Mouse (Mus musculus): ENCODE measurements at regions not wholly inside any gene's neighbourhood (a gene's known extent, or its start where the extent isn't known, plus 50 kb on each side); places are given as distances from the start of the nearest gene placed in this dataset.
"Not testable (repeated sequence)": the region's sequence is repeated elsewhere in the genome, so short reads cannot be mapped to it uniquely, and the experiment has no call there.

DNA sequence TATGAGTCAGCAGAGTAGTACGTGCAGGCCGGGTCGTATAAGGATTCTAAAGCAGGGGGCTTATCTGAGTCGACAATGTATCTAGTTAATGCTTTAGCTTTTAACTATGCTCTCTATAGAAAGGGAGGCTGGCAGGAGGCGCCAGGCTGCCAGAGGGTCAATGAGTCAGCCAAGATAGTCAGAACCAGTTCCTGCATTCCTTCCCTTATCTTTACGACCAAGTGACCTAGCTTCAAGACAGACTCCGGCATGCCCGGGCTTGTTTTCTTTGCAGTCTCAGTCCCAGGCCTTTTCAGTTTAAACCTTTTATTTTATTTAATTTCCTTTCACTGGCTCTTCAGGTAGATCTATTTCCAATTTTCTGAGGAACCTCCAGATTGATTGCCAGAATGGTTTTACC is 374.0 kb upstream of the Nrxn1 start:
- peak overlapping the region; percentile 79 for H3K27ac ChIP-seq (ENCODE audit: poor library complexity, severe bottlenecking)
- H3K27me3 ChIP-seq (replicated peaks) = no peaks in the 10 kb centered on the region
- no peaks in the 10 kb centered on the region for H3K9me3 ChIP-seq (replicated peaks)
- no peak overlapping the region for H3K4me2 ChIP-seq
- 0 out of 2 replicates have a peak, but pooled peaks have one; percentile 57 for ATAC-seq (ENCODE audit: insufficient number of reproducible peaks, low FRiP score)
- no peaks in the 10 kb centered on the region for H3K36me3 ChIP-seq
- H3K4me1 ChIP-seq (replicated peaks) = no peaks in the 10 kb centered on the region
- H3K4me3 ChIP-seq = no peak overlapping the region
- WGBS = 18% methylated on average over 8 of the region's 8 CpGs
- no peak overlapping the region for H3K9ac ChIP-seq

DNA sequence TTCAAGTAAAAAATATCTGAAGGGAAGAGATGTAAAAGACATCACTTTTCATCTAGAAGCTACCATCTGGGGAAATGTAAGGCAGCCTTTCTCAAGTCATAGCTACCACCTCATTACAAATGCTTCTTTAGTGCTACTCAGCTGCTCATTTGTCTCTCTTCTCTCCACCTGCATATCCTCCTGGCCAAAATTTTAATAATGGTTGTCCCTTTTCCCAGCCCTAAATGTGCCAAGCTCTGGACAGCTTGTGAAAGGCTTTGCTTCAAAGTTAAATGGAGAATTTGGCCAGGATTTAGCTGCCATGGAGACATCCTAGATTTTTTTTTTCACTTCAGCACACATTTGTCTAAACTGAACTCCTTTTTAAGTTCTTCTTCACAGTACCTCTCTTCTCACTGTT is 358.8 kb upstream of the Nrxn1 start:
- no peaks in the 10 kb centered on the region for H3K27me3 ChIP-seq (replicated peaks)
- no peaks in the 10 kb centered on the region for H3K9me3 ChIP-seq (replicated peaks)
- no peak for ATAC-seq (ENCODE audit: insufficient number of reproducible peaks, low FRiP score)
- no peaks in the 10 kb centered on the region for H3K4me1 ChIP-seq (replicated peaks)
- H3K27ac ChIP-seq (ENCODE audit: poor library complexity, severe bottlenecking) = no peak overlapping the region
- H3K4me3 ChIP-seq = no peak overlapping the region
- no peaks in the 10 kb centered on the region for H3K36me3 ChIP-seq
- no peak overlapping the region for H3K9ac ChIP-seq
- no peak overlapping the region for H3K4me2 ChIP-seq

DNA sequence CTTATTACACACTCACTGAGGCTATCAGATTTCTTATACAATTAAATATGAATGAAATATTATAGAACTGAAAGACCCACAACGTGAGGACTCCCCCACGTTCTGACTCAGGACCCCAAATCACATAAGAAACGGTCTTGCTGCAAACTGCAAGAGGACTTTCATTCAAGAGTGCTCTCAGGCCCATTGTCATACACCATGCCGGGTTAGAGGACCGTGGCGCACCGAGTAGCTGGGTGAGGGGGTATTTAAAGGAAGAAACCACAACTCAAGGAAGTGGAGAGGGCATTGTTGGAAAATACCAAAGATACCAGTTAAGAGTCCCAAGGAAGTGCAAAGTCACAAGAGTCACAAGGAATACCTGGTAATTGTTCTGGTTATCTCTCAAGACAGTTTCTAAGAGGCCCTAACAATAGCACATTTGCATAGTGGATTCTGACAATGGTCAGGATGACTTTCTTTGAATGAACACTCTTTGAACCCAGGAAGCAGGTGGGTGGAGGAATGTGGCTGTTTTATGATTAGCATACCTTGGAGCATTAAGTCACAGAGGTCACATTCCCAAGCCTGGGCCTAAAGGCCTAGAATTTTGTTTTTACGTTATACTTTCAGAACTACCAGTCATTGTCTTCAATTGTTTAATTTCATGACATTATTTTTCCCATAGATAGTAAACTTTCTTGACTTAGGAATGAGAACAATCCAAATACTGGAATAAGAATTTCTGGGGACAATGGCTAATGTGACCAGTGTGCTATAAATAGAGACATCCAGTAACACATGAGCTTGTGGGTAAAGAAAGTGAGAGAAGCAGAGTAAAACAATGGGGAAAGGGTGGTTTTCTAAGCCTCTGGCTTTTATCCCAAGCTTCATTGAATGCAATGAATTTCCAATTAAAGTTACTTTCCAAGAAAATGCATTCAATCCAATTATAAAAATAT is 339.2 kb upstream of the Nrxn1 start:
- not testable (repeated sequence) for H3K36me3 ChIP-seq; H3K4me2 ChIP-seq; H3K27me3 ChIP-seq (replicated peaks); H3K9me3 ChIP-seq (replicated peaks); H3K9ac ChIP-seq; H3K27ac ChIP-seq (ENCODE audit: poor library complexity, severe bottlenecking); ATAC-seq (ENCODE audit: insufficient number of reproducible peaks, low FRiP score); H3K4me3 ChIP-seq; H3K4me1 ChIP-seq (replicated peaks)
- WGBS = 84% methylated on average over 8 of the region's 8 CpGs

DNA sequence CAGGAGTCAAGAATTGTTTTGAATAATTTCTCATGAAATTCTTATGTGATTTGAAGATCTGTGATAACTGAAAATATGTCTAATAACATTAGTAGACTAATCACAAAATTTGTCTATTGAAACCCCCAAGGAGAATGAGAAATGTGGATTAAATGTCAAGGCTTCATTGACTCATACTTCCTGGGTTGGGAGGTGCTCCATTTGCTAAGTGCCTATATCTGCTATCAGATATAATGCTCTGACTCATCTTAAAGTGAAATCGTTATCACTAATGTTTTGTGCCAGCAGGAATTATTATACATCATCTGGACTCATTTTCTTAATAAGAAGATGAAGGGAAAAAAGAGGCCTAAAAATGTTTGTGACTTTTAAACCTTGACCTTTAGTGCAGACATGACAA is 337.5 kb upstream of the Nrxn1 start:
- Histone ChIP-seq H3K4me3 (no peak overlapping the region), H3K27ac (ENCODE audit: poor library complexity, severe bottlenecking) (no peak overlapping the region), H3K9me3 (replicated peaks) (no peaks in the 10 kb centered on the region), H3K36me3 (no peaks in the 10 kb centered on the region), H3K27me3 (replicated peaks) (no peaks in the 10 kb centered on the region), H3K9ac (no peak overlapping the region), H3K4me1 (replicated peaks) (no peaks in the 10 kb centered on the region), H3K4me2 (no peak overlapping the region)
- ATAC-seq (ENCODE audit: insufficient number of reproducible peaks, low FRiP score) = no peak
- WGBS = 62% methylated on average over 1 of the region's 1 CpGs

DNA sequence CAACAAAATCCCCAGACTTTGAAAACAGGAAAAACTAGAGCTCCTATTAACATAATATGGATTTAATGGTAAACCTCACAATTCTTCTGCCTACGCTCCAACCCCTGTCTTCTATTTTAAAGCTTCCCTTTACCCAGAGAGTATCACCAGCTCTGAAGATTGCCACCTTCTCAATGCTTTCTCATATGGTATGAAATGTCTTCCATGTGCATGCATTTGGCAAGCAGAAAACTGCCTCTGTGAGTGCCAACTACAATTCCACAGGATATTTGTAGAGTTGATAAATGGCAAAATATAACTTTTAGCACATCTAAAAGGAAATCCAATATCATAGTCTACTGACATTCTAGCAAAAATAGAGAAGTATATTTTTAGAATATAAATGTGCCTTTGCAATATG is 332.2 kb upstream of the Nrxn1 start:
- no peaks in the 10 kb centered on the region for H3K9me3 ChIP-seq (replicated peaks)
- H3K9ac ChIP-seq = no peak overlapping the region
- H3K4me3 ChIP-seq = no peak overlapping the region
- no peak overlapping the region for H3K27ac ChIP-seq (ENCODE audit: poor library complexity, severe bottlenecking)
- WGBS = 84% methylated on average over 1 of the region's 1 CpGs
- H3K27me3 ChIP-seq (replicated peaks) = no peaks in the 10 kb centered on the region
- H3K4me2 ChIP-seq = no peak overlapping the region
- no peaks in the 10 kb centered on the region for H3K36me3 ChIP-seq
- ATAC-seq (ENCODE audit: insufficient number of reproducible peaks, low FRiP score) = no peak
- no peaks in the 10 kb centered on the region for H3K4me1 ChIP-seq (replicated peaks)

DNA sequence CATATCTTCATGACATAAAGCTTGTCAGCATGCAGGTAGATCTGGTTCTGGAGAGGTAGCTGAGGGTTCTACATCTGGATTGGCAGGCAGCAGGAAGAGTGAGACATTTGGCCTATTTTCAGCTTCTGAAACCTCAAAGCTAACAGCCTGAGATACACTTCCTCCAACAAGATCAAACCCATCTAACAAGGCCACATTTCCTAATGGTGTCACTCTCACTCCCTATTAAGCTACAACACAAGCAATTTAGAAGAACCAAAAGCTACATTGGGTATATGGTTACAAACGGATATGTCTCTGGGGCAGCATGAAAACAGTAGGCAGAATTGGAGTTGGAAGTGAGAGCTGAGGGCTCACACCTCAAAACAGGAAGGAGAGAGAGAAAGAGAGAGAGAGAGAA is 325.7 kb upstream of the Nrxn1 start:
- no peak overlapping the region for H3K4me2 ChIP-seq

DNA sequence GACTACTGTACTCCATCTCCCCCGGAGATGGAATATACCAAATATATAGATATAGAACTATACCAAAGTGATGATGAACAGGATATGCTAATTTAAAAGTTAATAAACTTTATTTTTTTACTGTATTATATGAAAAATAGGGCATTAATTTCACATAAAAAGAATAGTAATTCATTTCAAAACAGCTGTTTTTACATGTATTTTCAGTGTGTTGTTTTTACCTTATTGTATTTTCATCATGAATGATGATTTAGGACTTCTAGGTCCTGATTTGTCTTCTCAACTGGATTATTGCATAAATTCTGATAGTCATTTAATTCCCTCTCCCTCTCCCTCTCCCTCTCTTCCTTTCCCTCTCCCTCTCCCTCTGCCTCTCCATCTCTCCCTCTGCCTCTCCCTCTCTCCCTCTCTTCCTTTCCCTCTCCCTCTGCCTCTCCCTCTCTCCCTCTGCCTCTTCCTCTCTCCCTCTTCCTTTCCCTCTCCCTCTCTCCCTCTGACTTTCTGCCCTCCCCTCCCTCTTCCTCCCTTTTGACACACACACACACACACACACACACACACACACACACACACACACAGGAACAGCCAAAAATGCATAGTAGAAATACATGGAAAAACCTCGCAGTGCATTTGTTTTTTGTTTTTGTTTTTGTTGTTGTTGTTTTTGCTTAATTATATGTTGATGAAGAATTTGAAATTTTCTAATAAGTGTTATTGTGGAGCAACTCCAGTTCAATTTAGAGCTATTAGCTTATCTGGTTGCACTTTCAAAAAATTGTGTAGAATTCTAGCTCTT is 298.3 kb upstream of the Nrxn1 start:
- Histone ChIP-seq H3K4me1 (replicated peaks) (no peaks in the 10 kb centered on the region), H3K27me3 (replicated peaks) (no peaks in the 10 kb centered on the region), H3K27ac (ENCODE audit: poor library complexity, severe bottlenecking) (no peak overlapping the region), H3K4me3 (no peak overlapping the region), H3K36me3 (no peaks in the 10 kb centered on the region), H3K9ac (no peak overlapping the region), H3K9me3 (replicated peaks) (no peaks in the 10 kb centered on the region), H3K4me2 (no peak overlapping the region)
- WGBS = 91% methylated on average over 2 of the region's 2 CpGs
- ATAC-seq (ENCODE audit: insufficient number of reproducible peaks, low FRiP score) = no peak

More for the DNA sequence above, 325.7 kb upstream of the Nrxn1 start:
- Histone ChIP-seq H3K27ac (ENCODE audit: poor library complexity, severe bottlenecking) (no peak overlapping the region), H3K9me3 (replicated peaks) (no peaks in the 10 kb centered on the region), H3K27me3 (replicated peaks) (no peaks in the 10 kb centered on the region), H3K36me3 (no peaks in the 10 kb centered on the region), H3K4me1 (replicated peaks) (no peaks in the 10 kb centered on the region), H3K4me3 (no peak overlapping the region), H3K9ac (no peak overlapping the region)
- ATAC-seq (ENCODE audit: insufficient number of reproducible peaks, low FRiP score) = no peak
- 74% methylated on average over 1 of the region's 1 CpGs for WGBS

DNA sequence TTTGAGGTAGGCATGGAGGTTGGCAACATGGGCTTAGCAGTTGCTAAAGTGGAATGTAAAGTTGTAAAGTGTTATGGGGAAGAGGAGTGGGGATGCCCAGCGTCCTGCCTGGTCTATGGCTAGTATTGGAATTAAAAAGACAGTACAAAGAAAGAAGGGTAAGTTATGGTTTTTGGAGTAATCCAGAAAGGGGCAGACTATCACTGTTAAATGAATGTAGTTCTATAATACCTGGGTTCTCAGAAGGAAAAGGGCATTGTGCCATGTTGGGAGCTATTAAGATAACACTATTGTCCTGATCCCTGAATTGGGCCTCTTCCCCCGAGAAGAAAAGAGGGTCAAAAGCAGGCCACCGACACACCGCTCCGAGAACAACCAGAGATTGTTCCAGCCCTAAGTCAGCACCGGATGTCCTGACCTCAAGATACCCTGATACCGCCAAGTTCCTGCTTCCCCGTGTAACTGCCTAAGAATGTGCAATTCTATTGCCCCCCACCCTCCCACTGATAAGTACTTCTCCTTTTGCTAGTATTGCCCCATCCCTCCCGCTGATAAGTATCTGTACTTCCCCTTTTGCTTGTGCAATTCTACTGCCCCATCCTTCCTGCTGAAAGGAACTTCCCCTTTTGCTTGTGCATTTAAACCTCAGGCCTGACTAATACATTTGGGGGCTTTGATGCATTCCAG is 297.2 kb upstream of the Nrxn1 start:
- not testable (repeated sequence) for H3K27me3 ChIP-seq (replicated peaks); H3K27ac ChIP-seq (ENCODE audit: poor library complexity, severe bottlenecking); H3K9ac ChIP-seq; H3K36me3 ChIP-seq; H3K4me2 ChIP-seq; H3K4me3 ChIP-seq; H3K4me1 ChIP-seq (replicated peaks); H3K9me3 ChIP-seq (replicated peaks)
- ATAC-seq (ENCODE audit: insufficient number of reproducible peaks, low FRiP score) = 0 out of 2 replicates have a peak, but pooled peaks have one; percentile 25
- 38% methylated on average over 9 of the region's 9 CpGs for WGBS

DNA sequence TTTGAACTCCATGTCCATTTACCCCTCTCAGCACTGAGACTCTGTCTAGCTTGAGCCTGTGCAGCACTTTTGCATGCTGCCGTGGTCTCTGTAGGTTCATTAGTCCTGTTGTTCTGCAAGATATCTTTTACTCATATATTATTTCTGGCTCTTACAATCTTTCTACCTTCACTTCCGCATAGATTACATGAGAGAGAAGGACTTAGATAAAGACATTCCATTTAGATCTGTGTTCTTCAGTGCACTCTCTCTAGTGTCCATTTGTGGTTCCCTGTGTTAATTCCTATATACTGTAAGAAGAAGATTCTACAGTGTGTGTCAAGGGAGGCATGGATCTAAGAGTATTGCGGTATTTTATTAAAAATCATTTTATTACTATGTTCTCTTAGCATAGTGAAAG is 295.6 kb upstream of the Nrxn1 start:
- ATAC-seq (ENCODE audit: insufficient number of reproducible peaks, low FRiP score) = no peak
- WGBS = 65% methylated on average over 3 of the region's 3 CpGs

DNA sequence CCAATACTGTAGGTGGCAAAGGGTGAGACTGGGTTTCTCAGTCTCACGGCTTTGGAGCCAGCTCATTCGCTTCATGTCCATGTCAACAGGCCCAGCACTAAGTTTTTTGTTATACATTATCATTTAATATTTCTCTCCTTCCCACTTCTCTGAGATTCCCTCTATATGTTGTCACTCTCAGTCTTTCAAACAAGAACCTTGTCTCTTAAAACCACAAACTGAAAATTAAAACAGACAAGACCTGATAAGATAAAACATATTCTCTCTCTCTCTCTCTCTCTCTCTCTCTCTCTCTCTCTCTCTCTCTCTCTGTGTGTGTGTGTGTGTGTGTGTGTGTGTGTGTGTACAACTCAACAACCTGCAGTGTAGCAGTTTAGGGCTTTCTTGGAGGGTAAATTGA is 295.2 kb upstream of the Nrxn1 start:
- Histone ChIP-seq H3K4me3 (no peak overlapping the region), H3K4me2 (no peak overlapping the region), H3K36me3 (no peaks in the 10 kb centered on the region), H3K9ac (no peak overlapping the region), H3K27me3 (replicated peaks) (no peaks in the 10 kb centered on the region), H3K9me3 (replicated peaks) (no peaks in the 10 kb centered on the region), H3K4me1 (replicated peaks) (no peaks in the 10 kb centered on the region), H3K27ac (ENCODE audit: poor library complexity, severe bottlenecking) (no peak overlapping the region)
- WGBS = 78% methylated on average over 2 of the region's 2 CpGs
- no peak for ATAC-seq (ENCODE audit: insufficient number of reproducible peaks, low FRiP score)

More for the DNA sequence above, 295.6 kb upstream of the Nrxn1 start:
- no peak overlapping the region for H3K27ac ChIP-seq (ENCODE audit: poor library complexity, severe bottlenecking)
- no peak overlapping the region for H3K4me2 ChIP-seq
- H3K9ac ChIP-seq = no peak overlapping the region
- no peaks in the 10 kb centered on the region for H3K27me3 ChIP-seq (replicated peaks)
- no peaks in the 10 kb centered on the region for H3K9me3 ChIP-seq (replicated peaks)
- no peak overlapping the region for H3K4me3 ChIP-seq
- no peaks in the 10 kb centered on the region for H3K36me3 ChIP-seq
- no peaks in the 10 kb centered on the region for H3K4me1 ChIP-seq (replicated peaks)

DNA sequence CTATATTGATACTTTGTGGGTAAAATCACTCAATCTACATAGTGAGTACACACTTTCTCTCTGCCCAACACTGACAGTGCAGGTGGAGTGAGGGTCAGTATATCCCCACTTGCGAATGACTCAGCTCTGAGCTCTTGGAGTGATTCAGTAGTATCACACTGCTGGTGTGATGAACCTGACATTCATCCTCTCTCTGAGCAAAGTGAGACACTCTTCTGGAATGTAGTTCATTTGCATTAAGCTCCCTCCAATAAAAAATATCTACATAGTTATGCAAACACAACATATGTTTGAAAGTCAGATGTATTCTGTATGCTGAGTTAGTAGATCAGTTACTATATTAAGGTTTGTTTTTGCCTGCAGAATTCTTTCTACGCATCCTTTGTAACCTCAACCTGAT is 293.1 kb upstream of the Nrxn1 start:
- Histone ChIP-seq H3K4me2 (no peak overlapping the region), H3K4me1 (replicated peaks) (no peaks in the 10 kb centered on the region), H3K9ac (no peak overlapping the region), H3K27me3 (replicated peaks) (no peaks in the 10 kb centered on the region), H3K27ac (ENCODE audit: poor library complexity, severe bottlenecking) (no peak overlapping the region), H3K9me3 (replicated peaks) (no peaks in the 10 kb centered on the region), H3K36me3 (no peaks in the 10 kb centered on the region), H3K4me3 (no peak overlapping the region)
- 64% methylated on average over 2 of the region's 2 CpGs for WGBS
- ATAC-seq (ENCODE audit: insufficient number of reproducible peaks, low FRiP score) = no peak
